Mouse (Mus musculus) forebrain, postnatal 0 days (tissue): Measurements from ENCODE around the gene Pde1c. TPM values are rescaled to one million over a fixed set of nuclear protein-coding genes. Genes with fewer than 3 reads are reported as not detected.

Experiments used
- ATAC-seq: fragments of 200-750 bp; cut with Nextera tagmentation; 2 replicates; pipeline ENCODE4 v1.8.0; 2017; ENCODE audit warnings: mild to moderate bottlenecking, moderate library complexity
- DNase-seq: peaks from one replicate; pipeline ENCODE4 v3.0.0-alpha.2; 2015
- H3K27ac ChIP-seq: fragments of 300-500 bp; sonication (generic); 2 replicates; pipeline ENCODE4 v1.5.1; 2014; ENCODE audit warnings: low read depth, mild to moderate bottlenecking, antibody characterized with exemption, low read length, moderate library complexity, mixed read lengths
- H3K27me3 ChIP-seq: fragments of 300-500 bp; sonication (generic); 2 replicates; pipeline ENCODE4 v1.6.1; 2014; ENCODE audit warnings: mild to moderate bottlenecking, low read length, mixed read lengths; ENCODE audit not compliant: insufficient read depth
- H3K36me3 ChIP-seq: fragments of 300-500 bp; sonication (generic); 2 replicates; pipeline ENCODE4 v1.6.1; 2014; ENCODE audit warnings: mild to moderate bottlenecking, moderate library complexity; ENCODE audit not compliant: insufficient read depth
- H3K4me1 ChIP-seq: fragments of 300-500 bp; sonication (generic); 2 replicates; pipeline ENCODE4 v1.6.1; 2014; ENCODE audit warnings: antibody characterized with exemption; ENCODE audit not compliant: insufficient read depth
- H3K4me2 ChIP-seq: fragments of 300-500 bp; sonication (generic); 2 replicates; pipeline ENCODE4 v1.6.1; 2014; ENCODE audit warnings: low read depth, mild to moderate bottlenecking, moderate library complexity
- H3K4me3 ChIP-seq: fragments of 300-500 bp; sonication (generic); 2 replicates; pipeline ENCODE4 v1.5.1; 2014; ENCODE audit warnings: low read depth, low read length, mixed read lengths
- H3K9ac ChIP-seq: fragments of 300-500 bp; sonication (generic); 2 replicates; pipeline ENCODE4 v1.6.1; 2014; ENCODE audit warnings: mild to moderate bottlenecking
- H3K9me3 ChIP-seq: fragments of 300-500 bp; sonication (generic); 2 replicates; pipeline ENCODE4 v1.6.1; 2016; ENCODE audit warnings: low read length
- CTCF ChIP-seq: sonication (generic); IDR thresholded peaks from 2 replicates; pipeline ENCODE4 v1.5.1; 2016; ENCODE audit warnings: antibody characterized with exemption, control low read depth, low read depth
- WGBS: fragments of 180-500 bp; shearing (Covaris S2); extraction: QIAGEN DNeasy Blood & Tissue Kit; methylation state at CpG from one replicate; pipeline ENCODE4 v1.1.7; 2014; 5-methylcytosine and 5-hydroxymethylcytosine counted together
- polyA plus RNA-seq: library from polyadenylated mRNA; unstranded; fragments of >200 nt; fragmentation: Nextera tagmentation; extraction: Ambion mirVana; gene quantifications from 2 replicates; pipeline ENCODE4 v1.2.1, GENCODE M21; 2015
- total RNA-seq: library from RNA; depleted of rRNA; stranded (reverse); fragments of >200 nt; gene quantifications from 2 replicates; pipeline ENCODE4 v1.2.3, GENCODE M21; 2014

The Pde1c gene
- total and polyA plus RNA-seq, 2 experiments from 2014 or later, result 5.7 to 15.5 TPM

GRCm38 (mm10) chr6:56373753-56374152 lies 195.2 kb downstream of the Pde1c start:
- Histone ChIP-seq H3K9me3 (no peaks in the 10 kb centered on the region), H3K27ac (no peak overlapping the region), H3K9ac (no peak overlapping the region), H3K4me1 (no peaks in the 10 kb centered on the region), H3K36me3 (no peaks in the 10 kb centered on the region), H3K27me3 (no peaks in the 10 kb centered on the region), H3K4me3 (no peak overlapping the region), H3K4me2 (no peak overlapping the region)
- TF ChIP-seq CTCF, result no peak
- DNase-seq (no peak), ATAC-seq (no peak)
- WGBS, result 84% methylated on average over 3 of the region's 3 CpGs

- H3K9me3 ChIP-seq, result no peaks in the 10 kb centered on the region
- WGBS, result 42% methylated on average over 10 of the region's 10 CpGs
- no peak overlapping the region for H3K27ac ChIP-seq
- H3K27me3 ChIP-seq, result no peaks in the 10 kb centered on the region
- no peaks in the 10 kb centered on the region for H3K4me1 ChIP-seq
- H3K4me2 ChIP-seq, result no peak overlapping the region
- H3K36me3 ChIP-seq, result no peaks in the 10 kb centered on the region
- TF ChIP-seq CTCF, result no peak
- ATAC-seq (peak; percentile 71), DNase-seq (peak; percentile 37)
- H3K4me3 ChIP-seq, result no peak overlapping the region
- no peak overlapping the region for H3K9ac ChIP-seq
Measured at GRCm38 (mm10) chr6:56373046-56373751, 195.7 kb downstream of the Pde1c start.

GRCm38 (mm10) chr6:56369462-56369861 lies 199.4 kb downstream of the Pde1c start:
- H3K4me2 ChIP-seq, result no peak overlapping the region
- no peaks in the 10 kb centered on the region for H3K9me3 ChIP-seq
- ATAC-seq (no peak), DNase-seq (no peak)
- no peaks in the 10 kb centered on the region for H3K27me3 ChIP-seq
- H3K4me1 ChIP-seq, result no peaks in the 10 kb centered on the region
- no peak overlapping the region for H3K27ac ChIP-seq
- no peak for TF ChIP-seq CTCF
- WGBS, result 76% methylated on average over 13 of the region's 13 CpGs
- H3K36me3 ChIP-seq, result no peaks in the 10 kb centered on the region
- no peak overlapping the region for H3K4me3 ChIP-seq
- no peak overlapping the region for H3K9ac ChIP-seq

- H3K9me3 ChIP-seq, result no peaks in the 10 kb centered on the region
- no peak overlapping the region for H3K4me2 ChIP-seq
- no peak overlapping the region for H3K9ac ChIP-seq
- DNase-seq (no peak), ATAC-seq (no peak)
- H3K27me3 ChIP-seq, result no peaks in the 10 kb centered on the region
- WGBS, result 73% methylated on average over 1 of the region's 1 CpGs
- no peaks in the 10 kb centered on the region for H3K4me1 ChIP-seq
- H3K27ac ChIP-seq, result no peak overlapping the region
- H3K36me3 ChIP-seq, result no peaks in the 10 kb centered on the region
- no peak overlapping the region for H3K4me3 ChIP-seq
- no peak for TF ChIP-seq CTCF
Measured at GRCm38 (mm10) chr6:56368116-56368515, 200.8 kb downstream of the Pde1c start.

GRCm38 (mm10) chr6:56367257-56367656 lies 201.6 kb downstream of the Pde1c start:
- DNase-seq, result no peak
- Histone ChIP-seq H3K4me3 (no peak overlapping the region), H3K9ac (no peak overlapping the region), H3K4me2 (no peak overlapping the region), H3K9me3 (no peaks in the 10 kb centered on the region), H3K27me3 (no peaks in the 10 kb centered on the region), H3K4me1 (no peaks in the 10 kb centered on the region), H3K36me3 (no peaks in the 10 kb centered on the region), H3K27ac (no peak overlapping the region)
- ATAC-seq, result no peak
- no peak for TF ChIP-seq CTCF

- H3K9me3 ChIP-seq, result no peaks in the 10 kb centered on the region
- H3K36me3 ChIP-seq, result no peaks in the 10 kb centered on the region
- peak overlapping the region; percentile 95 for H3K4me2 ChIP-seq
- 2% methylated on average over 5 of the region's 5 CpGs for WGBS
- ATAC-seq, result peak; percentile 52
- peak; percentile 49 for DNase-seq
- H3K27me3 ChIP-seq, result no peaks in the 10 kb centered on the region
- H3K27ac ChIP-seq, result no peak overlapping the region
- peaks cover 10% of the 10 kb centered on the region; the same call in 1 of the 2 replicates for H3K4me1 ChIP-seq
- H3K9ac ChIP-seq, result no peak overlapping the region
- peak overlapping the region; percentile 46 for H3K4me3 ChIP-seq
- no peak for TF ChIP-seq CTCF
Measured at GRCm38 (mm10) chr6:56362650-56363049, 206.3 kb downstream of the Pde1c start.

- Histone ChIP-seq H3K9me3 (no peaks in the 10 kb centered on the region), H3K4me1 (peaks cover 10% of the 10 kb centered on the region; the same call in 1 of the 2 replicates), H3K36me3 (no peaks in the 10 kb centered on the region), H3K9ac (peak overlapping the region; percentile 51), H3K27ac (0 out of 2 replicates have a peak overlapping the region, but pooled peaks have one; percentile 5), H3K4me2 (peak overlapping the region; percentile 95), H3K4me3 (peak overlapping the region; percentile 46), H3K27me3 (no peaks in the 10 kb centered on the region)
- WGBS, result under 1% methylated on average over 10 of the region's 10 CpGs
- DNase-seq, result peak; percentile 55
- ATAC-seq, result peak; percentile 92
- TF ChIP-seq CTCF, result peak; percentile 58
Measured at GRCm38 (mm10) chr6:56362128-56362545, 206.8 kb downstream of the Pde1c start.
